Mouse (Mus musculus) midbrain, embryonic 11.5 days (tissue): ENCODE results near the gene Sirt7. TPM values are rescaled to one million over a fixed set of nuclear protein-coding genes. Genes with fewer than 3 reads are reported as not detected.

Experiments
- ATAC-seq: fragments of 200-750 bp; cut with Nextera tagmentation; 2 replicates; pipeline ENCODE4 v1.8.0; 2017; ENCODE audit warnings: moderate TSS enrichment, moderate library complexity; ENCODE audit not compliant: low FRiP score
- DNase-seq: peaks from one replicate; pipeline ENCODE4 v3.0.0; 2015; ENCODE audit warnings: low spot score; ENCODE audit errors: missing footprints
- H3K27ac ChIP-seq: fragments of 300-500 bp; sonication (generic); 2 replicates; pipeline ENCODE4 v1.5.1; 2014; ENCODE audit warnings: low read depth, low read length
- H3K27me3 ChIP-seq: fragments of 300-500 bp; sonication (generic); 2 replicates; pipeline ENCODE4 v1.6.1; 2014; ENCODE audit warnings: mild to moderate bottlenecking, low read length, moderate library complexity, mixed read lengths; ENCODE audit not compliant: control insufficient read depth, insufficient read depth
- H3K36me3 ChIP-seq: fragments of 300-500 bp; sonication (generic); 2 replicates; pipeline ENCODE4 v1.6.1; 2014; ENCODE audit warnings: mild to moderate bottlenecking, low read length, moderate library complexity, mixed read lengths; ENCODE audit not compliant: control insufficient read depth, insufficient read depth
- H3K4me1 ChIP-seq: fragments of 300-500 bp; sonication (generic); 2 replicates; pipeline ENCODE4 v1.6.1; 2014; ENCODE audit warnings: low read length; ENCODE audit not compliant: control insufficient read depth, insufficient read depth
- H3K4me2 ChIP-seq: fragments of 300-500 bp; sonication (generic); 2 replicates; pipeline ENCODE4 v1.6.1; 2014; ENCODE audit warnings: mild to moderate bottlenecking, moderate library complexity
- H3K4me3 ChIP-seq: fragments of 300-500 bp; sonication (generic); 2 replicates; pipeline ENCODE4 v1.5.1; 2014; ENCODE audit warnings: low read depth, low read length
- H3K9ac ChIP-seq: fragments of 300-500 bp; sonication (generic); 2 replicates; pipeline ENCODE4 v1.6.1; 2014; ENCODE audit warnings: low read length
- H3K9me3 ChIP-seq: fragments of 300-500 bp; sonication (generic); 2 replicates; pipeline ENCODE4 v1.6.1; 2016; ENCODE audit warnings: low read length; ENCODE audit not compliant: control insufficient read depth
- WGBS: fragments of 180-500 bp; shearing (Covaris S2); extraction: QIAGEN DNeasy Blood & Tissue Kit; methylation state at CpG from one replicate; pipeline ENCODE4 v1.1.7; 2014; 5-methylcytosine and 5-hydroxymethylcytosine counted together
- polyA plus RNA-seq: library from polyadenylated mRNA; unstranded; fragments of >200 nt; fragmentation: Nextera tagmentation; extraction: Ambion mirVana; gene quantifications from 2 replicates; pipeline ENCODE4 v1.2.1, GENCODE M21; 2014

Gene Sirt7
- polyA plus RNA-seq, 1 experiment from 2014 or later, result 33.2 TPM

GRCm38 (mm10) chr11:120660301-120661075, 35.4 kb upstream of the Sirt7 start:
- peak; percentile 71 for ATAC-seq
- Histone ChIP-seq H3K9ac (peak overlapping the region; percentile 49), H3K36me3 (no peaks in the 10 kb centered on the region), H3K4me1 (peaks cover 13% of the 10 kb centered on the region), H3K27me3 (peaks cover 59% of the 10 kb centered on the region), H3K27ac (no peak overlapping the region), H3K4me3 (peak overlapping the region; percentile 35), H3K4me2 (peak overlapping the region; percentile 40), H3K9me3 (no peaks in the 10 kb centered on the region)
- under 1% methylated on average over 55 of the region's 95 CpGs for WGBS
- DNase-seq, result peak; percentile 95

GRCm38 (mm10) chr11:120659509-120660300, 34.7 kb upstream of the Sirt7 start:
- Histone ChIP-seq H3K27ac (no peak overlapping the region), H3K9me3 (no peaks in the 10 kb centered on the region), H3K9ac (no peak overlapping the region; the same call in 1 of the 2 replicates), H3K4me2 (peak overlapping the region; percentile 40), H3K27me3 (peaks cover 59% of the 10 kb centered on the region), H3K36me3 (no peaks in the 10 kb centered on the region), H3K4me3 (peak overlapping the region; percentile 35), H3K4me1 (peaks cover 13% of the 10 kb centered on the region)
- ATAC-seq (0 out of 2 replicates have a peak, but pooled peaks have one; percentile 20), DNase-seq (peak; percentile 93)
- 3% methylated on average over 50 of the region's 50 CpGs for WGBS

GRCm38 (mm10) chr11:120658876-120659410, 33.9 kb upstream of the Sirt7 start:
- Histone ChIP-seq H3K9ac (no peak overlapping the region), H3K27me3 (peaks cover 59% of the 10 kb centered on the region), H3K27ac (no peak overlapping the region), H3K9me3 (no peaks in the 10 kb centered on the region), H3K4me2 (no peak overlapping the region), H3K4me3 (no peak overlapping the region; the same call in 1 of the 2 replicates), H3K36me3 (no peaks in the 10 kb centered on the region), H3K4me1 (peaks cover 13% of the 10 kb centered on the region)
- ATAC-seq (no peak), DNase-seq (peak; percentile 95)
- WGBS, result 3% methylated on average over 24 of the region's 24 CpGs

GRCm38 (mm10) chr11:120657301-120657700, 32.3 kb upstream of the Sirt7 start:
- no peak overlapping the region for H3K27ac ChIP-seq
- no peak overlapping the region for H3K4me2 ChIP-seq
- H3K27me3 ChIP-seq, result peaks cover 46% of the 10 kb centered on the region
- peaks cover 13% of the 10 kb centered on the region for H3K4me1 ChIP-seq
- no peaks in the 10 kb centered on the region for H3K9me3 ChIP-seq
- WGBS, result 88% methylated on average over 4 of the region's 4 CpGs
- H3K9ac ChIP-seq, result no peak overlapping the region
- DNase-seq (peak; percentile 71), ATAC-seq (no peak)
- no peaks in the 10 kb centered on the region for H3K36me3 ChIP-seq
- no peak overlapping the region for H3K4me3 ChIP-seq

- no peak overlapping the region for H3K4me2 ChIP-seq
- H3K4me1 ChIP-seq, result peaks cover 1% of the 10 kb centered on the region; the same call in 1 of the 2 replicates
- no peaks in the 10 kb centered on the region for H3K9me3 ChIP-seq
- H3K27ac ChIP-seq, result no peak overlapping the region
- no peak for ATAC-seq
- H3K9ac ChIP-seq, result no peak overlapping the region
- no peaks in the 10 kb centered on the region for H3K36me3 ChIP-seq
- peaks cover 20% of the 10 kb centered on the region for H3K27me3 ChIP-seq
- 79% methylated on average over 3 of the region's 3 CpGs for WGBS
- DNase-seq, result no peak
- no peak overlapping the region for H3K4me3 ChIP-seq
Measured at GRCm38 (mm10) chr11:120654741-120655140, 29.7 kb upstream of the Sirt7 start.

- no peak overlapping the region for H3K4me2 ChIP-seq
- H3K36me3 ChIP-seq, result no peaks in the 10 kb centered on the region
- no peak overlapping the region for H3K27ac ChIP-seq
- 67% methylated on average over 3 of the region's 3 CpGs for WGBS
- peaks cover 4% of the 10 kb centered on the region for H3K4me1 ChIP-seq
- no peak for ATAC-seq
- H3K9me3 ChIP-seq, result no peaks in the 10 kb centered on the region
- 0 out of 2 replicates have a peak, but pooled peaks cover 3% of the 10 kb centered on the region for H3K27me3 ChIP-seq
- H3K4me3 ChIP-seq, result no peak overlapping the region
- H3K9ac ChIP-seq, result no peak overlapping the region
- DNase-seq, result no peak
Measured at GRCm38 (mm10) chr11:120651872-120652271, 26.8 kb upstream of the Sirt7 start.

- H3K4me3 ChIP-seq, result no peak within 1 kb of the TSS
- peak within 1 kb of the TSS; percentile 2; the same call in 1 of the 2 replicates for H3K9ac ChIP-seq
Measured at GRCm38 (mm10) chr11:120648001-120648476, 23.0 kb upstream of the Sirt7 start, which contains the start of gene Myadml2. TSS of gene Myadml2 (minus strand) at chr11:120648158.

GRCm38 (mm10) chr11:120647047-120647830, 22.2 kb upstream of the Sirt7 start:
- Histone ChIP-seq H3K27ac (no peak overlapping the region), H3K4me3 (no peak overlapping the region), H3K4me2 (no peak overlapping the region), H3K9me3 (no peaks in the 10 kb centered on the region), H3K27me3 (0 out of 2 replicates have a peak, but pooled peaks cover 3% of the 10 kb centered on the region), H3K36me3 (no peaks in the 10 kb centered on the region), H3K9ac (no peak overlapping the region), H3K4me1 (peaks cover 9% of the 10 kb centered on the region)
- 77% methylated on average over 35 of the region's 35 CpGs for WGBS
- ATAC-seq (no peak), DNase-seq (no peak)

More at GRCm38 (mm10) chr11:120648001-120648476, 23.0 kb upstream of the Sirt7 start, which contains the start of gene Myadml2:
- no peaks in the 10 kb centered on the region for H3K9me3 ChIP-seq
- no peaks in the 10 kb centered on the region for H3K36me3 ChIP-seq
- ATAC-seq (no peak), DNase-seq (peak; percentile 93)
- H3K27me3 ChIP-seq, result 0 out of 2 replicates have a peak, but pooled peaks cover 3% of the 10 kb centered on the region
- peak within 1 kb of the TSS; percentile 28 for H3K4me2 ChIP-seq
- H3K27ac ChIP-seq, result no peak within 1 kb of the TSS
- 7% methylated on average over 13 of the region's 13 CpGs for WGBS
- peaks cover 5% of the 10 kb centered on the region for H3K4me1 ChIP-seq
